In genomic region chr1:164489961-164490594, GRCm38 (mm10) we compare ENCODE assay signal across 21 mouse cellular contexts.
"Had no signal": no experiment of that assay in that cellular context is flagged by ENCODE, and none has a peak within 500 bp of the region (broad histone marks: within the 10 kb centered on the region; RNA-seq: fewer than 3 reads in every experiment).

No protein-coding gene starts in this region.

- H3K27me3 ChIP-seq: liver, embryonic 15.5 days; lung, embryonic 15.5 days; megakaryocyte, embryonic 14.5 days; midbrain, embryonic 13.5 days; midbrain, embryonic 15.5 days; neural tube, embryonic 13.5 days; neural tube, embryonic 15.5 days had no signal

- H3K36me3 ChIP-seq: liver, embryonic 15.5 days; lung, embryonic 15.5 days; midbrain, embryonic 13.5 days; midbrain, embryonic 15.5 days; neural tube, embryonic 13.5 days; neural tube, embryonic 15.5 days had no signal

- H3K9me3 ChIP-seq: liver, embryonic 15.5 days; lung, embryonic 15.5 days; megakaryocyte, embryonic 14.5 days; midbrain, embryonic 13.5 days; midbrain, embryonic 15.5 days; neural tube, embryonic 13.5 days; neural tube, embryonic 15.5 days had no signal

- H3K27ac ChIP-seq: liver, embryonic 15.5 days; lung, embryonic 15.5 days; macrophage; midbrain, embryonic 13.5 days; midbrain, embryonic 15.5 days; neural tube, embryonic 13.5 days; neural tube, embryonic 15.5 days had no signal

- H3K4me3 ChIP-seq: liver, embryonic 15.5 days; lung, embryonic 15.5 days; megakaryocyte, embryonic 14.5 days; midbrain, embryonic 13.5 days; midbrain, embryonic 15.5 days; neural tube, embryonic 13.5 days; neural tube, embryonic 15.5 days had no signal

- H3K4me2 ChIP-seq: liver, embryonic 15.5 days; lung, embryonic 15.5 days; midbrain, embryonic 13.5 days; midbrain, embryonic 15.5 days; neural tube, embryonic 13.5 days; neural tube, embryonic 15.5 days had no signal

- H3K4me1 ChIP-seq: liver, embryonic 15.5 days; megakaryocyte, embryonic 14.5 days; midbrain, embryonic 13.5 days; midbrain, embryonic 15.5 days; neural tube, embryonic 13.5 days; neural tube, embryonic 15.5 days had no signal

- H3K9ac ChIP-seq: liver, embryonic 15.5 days; liver, postnatal 0 days; lung, embryonic 15.5 days; midbrain, embryonic 13.5 days; midbrain, embryonic 15.5 days; neural tube, embryonic 13.5 days; neural tube, embryonic 15.5 days had no signal

- ATAC-seq: liver, postnatal 0 days; lung, postnatal 0 days; midbrain, embryonic 13.5 days; midbrain, embryonic 15.5 days had no signal

- DNase-seq: liver, postnatal 0 days; lung, adult 2 months; lung, postnatal 14 days; lung, postnatal 36 days; retina, postnatal 1 day; right cerebral cortex, adult 18-20 months; right cerebral cortex, postnatal 25 days; right cerebral cortex, postnatal 4 days; spleen, adult 18-20 months; thymus, adult 2 months; thymus, postnatal 25 days; thymus, postnatal 4 days had no signal
